Mouse (Mus musculus) kidney, postnatal 25 days (tissue): ENCODE measurements at regions not wholly inside any gene's neighbourhood (a gene's known extent, or its start where the extent isn't known, plus 50 kb on each side); places are given as distances from the start of the nearest gene placed in this dataset.

Source experiments
- DNase-seq, 2 experiments: peaks; one replicate each; pipeline ENCODE4 v3.0.0; 2021; ENCODE audit warnings: mixed read lengths in 2 of 2

GRCm38 (mm10) chr12:7816616-7817015 lies 160.8 kb upstream of the Apob start:
- DNase-seq: peak; percentile 59 to 85

- DNase-seq: peak; percentile 67 to 84
Observed at GRCm38 (mm10) chr12:7820006-7820704, 157.3 kb upstream of the Apob start.

- no peak for DNase-seq
Observed at GRCm38 (mm10) chr12:7820718-7821117, 156.7 kb upstream of the Apob start.

- no peak for DNase-seq
Observed at GRCm38 (mm10) chr12:7835731-7836130, 141.7 kb upstream of the Apob start.

DNA sequence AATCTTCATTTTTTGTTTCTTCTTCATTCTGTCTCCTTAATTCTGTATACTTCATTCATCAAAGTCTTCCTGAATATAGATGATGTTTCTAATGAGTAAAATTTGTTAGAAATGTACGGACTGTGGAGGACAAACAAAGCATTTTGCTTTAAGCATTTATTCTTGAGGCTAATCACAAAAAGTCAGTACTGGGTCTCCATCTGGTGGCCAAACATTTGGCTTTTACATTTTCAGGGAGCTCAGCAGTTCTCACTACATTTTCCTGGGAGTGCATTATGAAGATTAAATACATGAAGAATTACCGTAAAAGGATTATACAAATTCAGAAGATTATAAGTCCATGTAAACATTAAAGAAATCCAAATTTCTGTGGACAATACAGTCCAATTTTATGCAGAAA lies 123.6 kb upstream of the Apob start:
- DNase-seq: peak in 1 of 2 experiments; percentile 23

DNA sequence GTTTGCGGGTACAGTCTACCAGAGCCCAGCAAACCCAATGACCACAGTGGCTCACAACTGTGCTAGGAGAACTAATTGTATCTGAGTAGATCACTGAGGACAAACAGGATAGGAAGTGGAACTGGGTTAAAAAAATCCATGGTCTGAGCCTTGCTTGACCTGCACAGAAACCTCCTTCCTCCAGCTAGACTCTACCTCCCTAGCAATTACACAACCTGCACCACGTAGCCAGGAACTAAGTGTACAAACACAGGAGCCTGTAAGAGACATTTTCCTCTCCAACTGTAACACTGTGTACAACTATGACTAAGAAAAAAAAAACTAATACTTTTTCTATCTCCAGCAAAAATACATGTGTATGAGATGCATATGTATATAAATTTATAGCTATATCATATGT lies 121.8 kb upstream of the Apob start:
- DNase-seq: no peak

- no peak for DNase-seq
Observed at GRCm38 (mm10) chr12:7859533-7859932, 117.9 kb upstream of the Apob start.

DNA sequence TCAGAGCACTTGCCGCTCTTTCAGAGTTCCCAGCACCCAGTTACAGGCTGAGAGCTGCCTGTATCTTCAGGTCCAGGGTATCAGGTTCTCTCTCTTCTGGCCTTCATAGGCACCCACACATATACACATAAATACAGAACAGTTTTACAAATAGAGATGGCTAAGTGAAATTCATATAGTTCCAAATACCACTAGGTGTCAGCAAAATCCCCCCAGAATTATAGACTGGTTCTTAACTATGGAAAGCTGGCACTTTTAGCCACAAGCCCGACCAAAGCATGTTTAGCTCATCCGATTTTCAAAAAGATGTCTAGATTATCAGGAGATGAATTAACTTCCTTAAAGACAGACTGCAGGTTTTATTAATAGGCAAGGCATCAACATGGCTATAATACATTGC lies 107.4 kb upstream of the Apob start:
- DNase-seq: no peak

GRCm38 (mm10) chr12:7870473-7870872 lies 107.0 kb upstream of the Apob start:
- DNase-seq: no peak

DNA sequence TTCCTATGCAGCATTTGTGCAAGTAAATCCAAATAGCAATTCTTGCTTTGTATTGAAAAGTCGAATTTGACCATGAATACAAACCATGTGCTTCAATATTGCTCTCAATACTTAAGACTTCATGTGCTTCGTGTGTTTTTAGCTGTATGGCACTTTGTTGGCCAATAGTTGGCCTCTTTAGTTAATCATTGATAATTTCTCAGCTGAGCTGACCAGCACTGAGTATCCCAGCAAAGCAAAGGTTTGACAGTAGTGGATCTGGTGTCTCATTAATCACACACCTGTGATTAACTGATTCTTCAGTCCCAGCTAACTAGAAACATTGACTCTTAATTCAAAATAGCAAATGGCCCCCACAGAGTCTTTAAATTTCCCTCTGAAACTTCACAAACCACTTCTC lies 102.0 kb upstream of the Apob start:
- no peak for DNase-seq

DNA sequence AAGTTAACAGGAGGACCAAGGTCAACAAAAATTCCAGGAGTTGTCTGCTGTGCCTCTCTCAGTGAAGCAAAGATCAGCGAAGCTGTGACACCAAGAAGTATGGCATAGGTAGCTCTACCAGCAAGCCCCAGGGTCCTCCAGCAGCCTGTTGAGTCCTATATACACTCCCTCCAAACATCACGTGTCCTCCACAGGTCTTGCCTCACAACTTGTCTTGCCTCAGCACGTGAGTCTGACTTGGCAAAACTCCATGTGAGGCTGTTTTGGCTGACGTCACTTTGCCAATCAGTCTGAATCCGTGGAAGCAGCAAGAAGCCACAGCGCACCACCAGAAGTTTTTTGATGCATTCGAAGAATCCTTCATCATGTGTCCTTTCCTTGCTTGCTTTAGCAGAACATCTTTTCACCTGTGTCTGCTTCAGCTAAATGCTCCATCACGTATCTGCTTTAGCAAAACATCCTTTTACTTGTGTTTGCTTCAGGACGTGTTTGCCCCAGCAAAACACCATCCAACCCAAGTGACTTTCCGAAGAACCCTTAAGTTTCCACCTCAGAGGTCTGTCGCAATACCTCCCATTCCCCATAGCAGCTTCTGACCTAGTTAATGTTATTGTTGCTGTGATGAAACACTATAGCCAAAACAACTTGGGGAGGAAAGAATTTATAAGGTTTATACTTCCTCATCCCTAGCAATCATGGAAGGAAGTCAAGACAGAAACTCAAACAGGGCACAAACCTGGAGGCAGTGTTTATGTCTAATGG lies 101.0 kb upstream of the Apob start:
- peak in 1 of 2 experiments; percentile 28 for DNase-seq

- no peak for DNase-seq
Observed at GRCm38 (mm10) chr12:7878761-7879160, 98.7 kb upstream of the Apob start.

- no peak for DNase-seq
Observed at GRCm38 (mm10) chr12:7896156-7896555, 81.3 kb upstream of the Apob start.

- peak in 1 of 2 experiments; percentile 40 for DNase-seq
Observed at GRCm38 (mm10) chr12:7905329-7905728, 72.1 kb upstream of the Apob start.

GRCm38 (mm10) chr12:7906831-7907230 lies 70.6 kb upstream of the Apob start:
- no peak for DNase-seq

DNA sequence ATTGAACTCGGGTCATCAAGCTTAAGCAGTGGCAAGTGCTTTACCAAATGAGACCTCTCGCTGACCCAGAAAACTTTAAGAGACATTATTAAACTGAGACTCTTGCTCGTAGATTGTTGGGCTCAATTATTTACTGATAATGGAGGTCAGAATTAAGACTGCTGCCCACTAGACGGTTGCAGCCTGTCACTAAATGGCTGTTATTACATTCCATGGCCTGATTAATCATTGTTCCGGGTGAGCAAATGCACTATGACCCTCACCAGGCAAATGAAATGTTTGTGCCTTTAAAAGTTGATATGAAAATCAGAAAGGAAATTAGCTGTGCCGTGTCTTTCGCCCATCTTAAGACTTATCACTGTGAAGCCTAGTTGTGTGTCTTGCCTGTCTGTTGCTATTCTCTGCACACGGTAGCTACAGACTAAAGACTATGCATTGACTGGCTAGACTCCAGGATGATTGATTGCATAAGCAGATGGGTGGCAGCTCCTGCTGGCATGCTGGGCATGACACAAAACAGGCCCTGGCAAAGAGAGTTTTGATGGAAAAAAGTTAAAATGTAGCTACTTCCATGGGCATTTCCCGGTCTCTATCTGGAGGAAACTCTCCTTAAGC lies 67.6 kb upstream of the Apob start:
- peak in 1 of 2 experiments; percentile 10 for DNase-seq

- peak; percentile 39 to 58 for DNase-seq
Observed at GRCm38 (mm10) chr12:7910509-7910908, 66.9 kb upstream of the Apob start.

- DNase-seq: no peak
Observed at GRCm38 (mm10) chr12:7918385-7918784, 59.1 kb upstream of the Apob start.

GRCm38 (mm10) chr12:7918967-7919708 lies 58.3 kb upstream of the Apob start:
- DNase-seq: peak; percentile 33 to 41

DNA sequence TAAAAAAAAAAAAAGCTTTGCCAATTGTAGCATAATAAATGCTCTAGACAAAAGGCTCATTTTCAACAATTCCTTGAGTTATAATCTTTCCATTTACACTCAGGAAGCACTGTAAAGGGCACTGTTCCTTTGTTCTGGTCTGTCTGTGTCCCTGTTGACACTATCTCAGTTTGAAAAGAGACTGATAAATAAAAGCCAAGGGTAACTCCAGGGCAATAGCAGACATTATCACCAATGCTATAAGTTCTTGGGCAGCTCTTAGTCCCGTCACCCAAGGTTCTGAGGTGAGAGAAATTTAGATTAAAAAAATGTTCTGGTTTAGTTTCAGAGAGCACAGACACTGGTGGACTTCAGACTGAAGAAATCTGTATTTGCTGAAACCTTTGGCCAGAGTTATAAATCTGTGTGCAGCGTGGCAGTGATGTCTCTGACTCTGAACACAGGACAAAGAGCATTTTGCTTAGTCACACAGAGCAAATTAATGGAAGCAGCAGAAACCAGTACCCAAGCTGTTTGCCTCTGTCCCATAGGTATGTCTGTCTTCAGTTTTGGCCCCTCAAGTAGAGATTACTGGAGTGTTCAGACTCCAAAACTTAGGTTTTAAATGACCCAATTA lies 57.6 kb upstream of the Apob start:
- DNase-seq: peak in 1 of 2 experiments; percentile 10

- no peak for DNase-seq
Observed at GRCm38 (mm10) chr12:7920888-7921287, 56.6 kb upstream of the Apob start.
